Mouse (Mus musculus) right cerebral cortex, postnatal 14 days (tissue): ENCODE measurements at regions not wholly inside any gene's neighbourhood (a gene's known extent, or its start where the extent isn't known, plus 50 kb on each side); places are given as distances from the start of the nearest gene placed in this dataset.

Experiments used
- DNase-seq: peaks from one replicate; pipeline ENCODE4 v3.0.0; 2022

- peak; percentile 77 for DNase-seq
Measured at GRCm38 (mm10) chr3:121104571-121105407, 66.7 kb downstream of the Rwdd3 start.

- no peak for DNase-seq
Measured at GRCm38 (mm10) chr3:121102871-121103270, 68.6 kb downstream of the Rwdd3 start.

- no peak for DNase-seq
Measured at GRCm38 (mm10) chr3:121102120-121102519, 69.4 kb downstream of the Rwdd3 start.

GRCm38 (mm10) chr3:121100211-121100860, 71.2 kb downstream of the Rwdd3 start:
- no peak for DNase-seq

- DNase-seq, result peak; percentile 43
Measured at GRCm38 (mm10) chr3:121093509-121093908, 78.0 kb downstream of the Rwdd3 start.

GRCm38 (mm10) chr3:121088724-121089123, 82.8 kb downstream of the Rwdd3 start:
- DNase-seq, result no peak

- no peak for DNase-seq
Measured at GRCm38 (mm10) chr3:121068676-121069075, 102.8 kb downstream of the Rwdd3 start.

GRCm38 (mm10) chr3:121035904-121036549, 135.5 kb downstream of the Rwdd3 start:
- no peak for DNase-seq

GRCm38 (mm10) chr3:121025546-121026157, 145.8 kb downstream of the Rwdd3 start:
- DNase-seq, result no peak

- no peak for DNase-seq
Measured at GRCm38 (mm10) chr3:121024810-121025209, 146.7 kb downstream of the Rwdd3 start.

- DNase-seq, result no peak
Measured at GRCm38 (mm10) chr3:121021126-121021848, 150.2 kb downstream of the Rwdd3 start.

GRCm38 (mm10) chr3:121009223-121009622, 162.3 kb downstream of the Rwdd3 start:
- DNase-seq, result peak; percentile 11

GRCm38 (mm10) chr3:120983556-120984270, 187.8 kb downstream of the Rwdd3 start:
- DNase-seq, result peak; percentile 6

- DNase-seq, result no peak
Measured at GRCm38 (mm10) chr3:120982795-120983555, 188.5 kb downstream of the Rwdd3 start.

- no peak for DNase-seq
Measured at GRCm38 (mm10) chr3:120982218-120982617, 189.3 kb downstream of the Rwdd3 start.

GRCm38 (mm10) chr3:120970746-120971466, 200.6 kb downstream of the Rwdd3 start:
- no peak for DNase-seq

- DNase-seq, result no peak
Measured at GRCm38 (mm10) chr3:120946906-120947305, 224.6 kb downstream of the Rwdd3 start.

- no peak for DNase-seq
Measured at GRCm38 (mm10) chr3:120934401-120934800, 237.1 kb downstream of the Rwdd3 start.

GRCm38 (mm10) chr3:120920351-120920750, 251.1 kb downstream of the Rwdd3 start:
- DNase-seq, result no peak

- DNase-seq, result no peak
Measured at GRCm38 (mm10) chr3:120898931-120899330, 272.6 kb downstream of the Rwdd3 start.
